Mouse (Mus musculus) WW6 (cell line): ENCODE measurements at regions not wholly inside any gene's neighbourhood (a gene's known extent, or its start where the extent isn't known, plus 50 kb on each side); places are given as distances from the start of the nearest gene placed in this dataset.

ENCODE experiments used
- DNase-seq: peaks from one replicate; pipeline ENCODE4 v3.0.0-alpha.2; 2013; ENCODE audit warnings: low read depth, low spot score

- DNase-seq, result no peak
Measured at GRCm38 (mm10) chr12:79912281-79913063, 200.3 kb downstream of the Zfp36l1 start.

- DNase-seq, result no peak
Measured at GRCm38 (mm10) chr12:79910884-79911759, 201.7 kb downstream of the Zfp36l1 start.

- no peak for DNase-seq
Measured at GRCm38 (mm10) chr12:79907583-79907982, 205.2 kb downstream of the Zfp36l1 start.

- DNase-seq, result no peak
Measured at GRCm38 (mm10) chr12:79906738-79907365, 206.0 kb downstream of the Zfp36l1 start.

- no peak for DNase-seq
Measured at GRCm38 (mm10) chr12:79905828-79906737, 206.7 kb downstream of the Zfp36l1 start.

GRCm38 (mm10) chr12:79904913-79905549 is 207.8 kb downstream of the Zfp36l1 start:
- DNase-seq, result no peak

- DNase-seq, result no peak
Measured at GRCm38 (mm10) chr12:79902761-79903160, 210.1 kb downstream of the Zfp36l1 start.

- DNase-seq, result no peak
Measured at GRCm38 (mm10) chr12:79902163-79902562, 210.7 kb downstream of the Zfp36l1 start.

- DNase-seq, result no peak
Measured at GRCm38 (mm10) chr12:79898198-79898930, 214.4 kb downstream of the Zfp36l1 start.

- DNase-seq, result no peak
Measured at GRCm38 (mm10) chr12:79895975-79896374, 216.8 kb downstream of the Zfp36l1 start.

GRCm38 (mm10) chr12:79895324-79895723 is 217.5 kb downstream of the Zfp36l1 start:
- no peak for DNase-seq

GRCm38 (mm10) chr12:79892871-79893270 is 219.9 kb downstream of the Zfp36l1 start:
- no peak for DNase-seq

GRCm38 (mm10) chr12:79891942-79892341 is 220.9 kb downstream of the Zfp36l1 start:
- DNase-seq, result no peak

- peak; percentile 9 for DNase-seq
Measured at GRCm38 (mm10) chr12:79890887-79891286, 221.9 kb downstream of the Zfp36l1 start.

- DNase-seq, result no peak
Measured at GRCm38 (mm10) chr12:79890291-79890690, 222.5 kb downstream of the Zfp36l1 start.

- DNase-seq, result no peak
Measured at GRCm38 (mm10) chr12:79888812-79889211, 224.0 kb downstream of the Zfp36l1 start.

GRCm38 (mm10) chr12:79888086-79888485 is 224.7 kb downstream of the Zfp36l1 start:
- no peak for DNase-seq

GRCm38 (mm10) chr12:79887225-79887886 is 225.5 kb downstream of the Zfp36l1 start:
- DNase-seq, result no peak

GRCm38 (mm10) chr12:79886494-79886893 is 226.3 kb downstream of the Zfp36l1 start:
- no peak for DNase-seq
